Mouse (Mus musculus) Patski (cell line): ENCODE measurements at regions not wholly inside any gene's neighbourhood (a gene's known extent, or its start where the extent isn't known, plus 50 kb on each side); places are given as distances from the start of the nearest gene placed in this dataset.

Experiments used
- ATAC-seq: fragments of 100-300 bp; one replicate; pipeline ENCODE4 v1.8.0; 2021
- CTCF ChIA-PET: fragments of 350-600 bp; sonication (Branson Sonifier 250); formaldehyde crosslinking; loops from one replicate; lab custom pipeline; 2022; ENCODE audit warnings: inconsistent platforms; lab: Charles Lee
- POLR2A ChIA-PET: fragments of 350-600 bp; sonication (Branson Sonifier 250); formaldehyde crosslinking; loops from one replicate; lab custom pipeline; 2022; ENCODE audit warnings: antibody characterized with exemption, inconsistent platforms; lab: Charles Lee
- DNase-seq: peaks from one replicate; pipeline ENCODE4 v3.0.0-alpha.2; 2011; ENCODE audit warnings: low read depth, low spot score
- H3K27me3 ChIP-seq: fragments of 371-371 bp; one replicate; pipeline ENCODE4 v1.5.1; 2021
- CTCF ChIP-seq: fragments of 100-300 bp; IDR thresholded peaks from one replicate; pipeline ENCODE4 v1.5.1; 2021
- in situ Hi-C: fragments of 300-500 bp; cut with MboI; formaldehyde crosslinking; loops from 3 replicates; pipeline ENCODE4 v1.11.1; 2018; ENCODE audit warnings: low pct_unique_long_range_greater_than_20kb, mixed read lengths

GRCm38 (mm10) chr6:49759614-49760013 is 62.9 kb upstream of the Npy start:
- POLR2A ChIA-PET = no interaction called here
- CTCF ChIA-PET = no interaction called here
- H3K27me3 ChIP-seq = peaks cover 7% of the 10 kb centered on the region
- DNase-seq = no peak
- ATAC-seq = no peak
- in situ Hi-C loops = no loop called here
- TF ChIP-seq CTCF = no peak

GRCm38 (mm10) chr6:49764746-49765145 is 57.8 kb upstream of the Npy start:
- H3K27me3 ChIP-seq = peaks cover 3% of the 10 kb centered on the region
- ATAC-seq (no peak), DNase-seq (no peak)
- in situ Hi-C loops = no loop called here
- no peak for TF ChIP-seq CTCF
- ChIA-PET CTCF (interaction anchor here (1.0 to 1.1 kb wide), 2 partner anchors 14 to 22 kb away, joined by 3 to 4 read pairs; no protein-coding TSS in a partner anchor), POLR2A (no interaction called here)

- ATAC-seq = no peak
- no peak for TF ChIP-seq CTCF
- ChIA-PET CTCF (interaction anchor here (0.7 to 1.1 kb wide), 4 partner anchors 13 to 18 kb away, joined by 3 to 4 read pairs (median 3); no protein-coding TSS in a partner anchor), POLR2A (no interaction called here)
- no peaks in the 10 kb centered on the region for H3K27me3 ChIP-seq
- in situ Hi-C loops = no loop called here
- no peak for DNase-seq
These were observed 52.4 kb upstream of the Npy start for GRCm38 (mm10) chr6:49769904-49770720.
